Mouse (Mus musculus): ENCODE data around the gene Atrnl1.

Gene Atrnl1

GRCm38 (mm10) chr19:57609361-57610057 lies 1.3 kb upstream of the Atrnl1 start:
- peak; percentile 13 for DNase-seq (ENCODE audit: extremely low read depth, low read depth, low spot score)

- DNase-seq (ENCODE audit: extremely low read depth, low read depth, low spot score): no peak
Observed at GRCm38 (mm10) chr19:57610058-57610475, 767 bp upstream of the Atrnl1 start.

- no peak for DNase-seq (ENCODE audit: extremely low read depth, low read depth, low spot score)
Observed at GRCm38 (mm10) chr19:57611291-57612178, 701 bp downstream of the Atrnl1 start.

GRCm38 (mm10) chr19:57612179-57612472 lies 1.3 kb downstream of the Atrnl1 start:
- DNase-seq (ENCODE audit: extremely low read depth, low read depth, low spot score): no peak

GRCm38 (mm10) chr19:57615972-57616621 lies 5.3 kb downstream of the Atrnl1 start:
- no peak for DNase-seq (ENCODE audit: extremely low read depth, low read depth, low spot score)

- no peak for DNase-seq (ENCODE audit: extremely low read depth, low read depth, low spot score)
Observed at GRCm38 (mm10) chr19:57619088-57619487, 8.3 kb downstream of the Atrnl1 start.

GRCm38 (mm10) chr19:57621814-57622213 lies 11.0 kb downstream of the Atrnl1 start:
- DNase-seq (ENCODE audit: extremely low read depth, low read depth, low spot score): no peak

GRCm38 (mm10) chr19:57625738-57626137 lies 14.9 kb downstream of the Atrnl1 start:
- no peak for DNase-seq (ENCODE audit: extremely low read depth, low read depth, low spot score)

- DNase-seq (ENCODE audit: extremely low read depth, low read depth, low spot score): no peak
Observed at GRCm38 (mm10) chr19:57627251-57627650, 16.4 kb downstream of the Atrnl1 start.

- DNase-seq (ENCODE audit: extremely low read depth, low read depth, low spot score): no peak
Observed at GRCm38 (mm10) chr19:57642536-57642935, 31.7 kb downstream of the Atrnl1 start.

- DNase-seq (ENCODE audit: extremely low read depth, low read depth, low spot score): no peak
Observed at GRCm38 (mm10) chr19:57642980-57643379, 32.1 kb downstream of the Atrnl1 start.

GRCm38 (mm10) chr19:57648202-57648943 lies 37.5 kb downstream of the Atrnl1 start:
- DNase-seq (ENCODE audit: extremely low read depth, low read depth, low spot score): no peak

GRCm38 (mm10) chr19:57648944-57649271 lies 38.1 kb downstream of the Atrnl1 start:
- no peak for DNase-seq (ENCODE audit: extremely low read depth, low read depth, low spot score)

- no peak for DNase-seq (ENCODE audit: extremely low read depth, low read depth, low spot score)
Observed at GRCm38 (mm10) chr19:57655083-57655482, 44.2 kb downstream of the Atrnl1 start.

- DNase-seq (ENCODE audit: extremely low read depth, low read depth, low spot score): no peak
Observed at GRCm38 (mm10) chr19:57655491-57655890, 44.7 kb downstream of the Atrnl1 start.

GRCm38 (mm10) chr19:57657426-57658087 lies 46.7 kb downstream of the Atrnl1 start:
- no peak for DNase-seq (ENCODE audit: extremely low read depth, low read depth, low spot score)

GRCm38 (mm10) chr19:57658111-57659091 lies 47.6 kb downstream of the Atrnl1 start:
- no peak for DNase-seq (ENCODE audit: extremely low read depth, low read depth, low spot score)

- no peak for DNase-seq (ENCODE audit: extremely low read depth, low read depth, low spot score)
Observed at GRCm38 (mm10) chr19:57667011-57667410, 56.2 kb downstream of the Atrnl1 start.

GRCm38 (mm10) chr19:57667946-57668345 lies 57.1 kb downstream of the Atrnl1 start:
- DNase-seq (ENCODE audit: extremely low read depth, low read depth, low spot score): no peak

GRCm38 (mm10) chr19:57679455-57679854 lies 68.6 kb downstream of the Atrnl1 start:
- DNase-seq (ENCODE audit: extremely low read depth, low read depth, low spot score): no peak

Data from fat pad, adult 2 months (tissue).